Mouse (Mus musculus) cerebellum, adult 2 months (tissue): ENCODE measurements around the gene Efr3b. TPM values are rescaled to one million over a fixed set of nuclear protein-coding genes. Genes with fewer than 3 reads are reported as not detected.

ENCODE experiments used
- DNase-seq, 2 experiments: peaks; one replicate each; pipeline ENCODE4 v3.0.0; 2021
- H3K27ac ChIP-seq: fragments of 200-500 bp; 2 replicates; pipeline ENCODE4 v1.5.1; 2012; ENCODE audit warnings: low read length, control low read depth, inconsistent platforms; ENCODE audit not compliant: insufficient read depth
- H3K27me3 ChIP-seq: fragments of 200-500 bp; 2 replicates; pipeline ENCODE4 v1.6.1; 2012; ENCODE audit warnings: inconsistent platforms, mild to moderate bottlenecking, low read length, moderate library complexity; ENCODE audit not compliant: control insufficient read depth, insufficient read depth
- H3K4me1 ChIP-seq: fragments of 200-500 bp; 2 replicates; pipeline ENCODE4 v1.6.1; 2011; ENCODE audit warnings: low read length; ENCODE audit not compliant: control insufficient read depth, insufficient read depth
- H3K4me3 ChIP-seq: fragments of 200-500 bp; replicated peaks from 2 replicates; pipeline ENCODE3; 2011; ENCODE audit warnings: mild to moderate bottlenecking, low read depth, low read length, control low read depth; ENCODE audit not compliant: insufficient read depth
- CTCF ChIP-seq: fragments of 200-500 bp; IDR thresholded peaks from 2 replicates; pipeline ENCODE4 v1.5.1; 2011; ENCODE audit warnings: low read depth, mild to moderate bottlenecking, control low read depth, low read length, moderate library complexity, borderline replicate concordance; ENCODE audit not compliant: insufficient read depth
- POLR2A ChIP-seq: fragments of 200-500 bp; IDR thresholded peaks from 2 replicates; pipeline ENCODE4 v1.6.1; 2011; ENCODE audit warnings: low read length, control low read depth, borderline replicate concordance; ENCODE audit not compliant: insufficient read depth
- WGBS: fragments of 180-500 bp; shearing (Covaris S2); methylation state at CpG from one replicate; pipeline ENCODE4 v1.1.7; 2018; 5-methylcytosine and 5-hydroxymethylcytosine counted together
- polyA plus RNA-seq: library from polyadenylated mRNA; depleted of rRNA; stranded (reverse); fragments of >200 nt; gene quantifications from 2 replicates; pipeline ENCODE4 v1.2.3, GENCODE M21; 2012; rRNA removed

Efr3b gene
- polyA plus RNA-seq = 83.0 and 83.8 TPM in 2 replicates

DNA sequence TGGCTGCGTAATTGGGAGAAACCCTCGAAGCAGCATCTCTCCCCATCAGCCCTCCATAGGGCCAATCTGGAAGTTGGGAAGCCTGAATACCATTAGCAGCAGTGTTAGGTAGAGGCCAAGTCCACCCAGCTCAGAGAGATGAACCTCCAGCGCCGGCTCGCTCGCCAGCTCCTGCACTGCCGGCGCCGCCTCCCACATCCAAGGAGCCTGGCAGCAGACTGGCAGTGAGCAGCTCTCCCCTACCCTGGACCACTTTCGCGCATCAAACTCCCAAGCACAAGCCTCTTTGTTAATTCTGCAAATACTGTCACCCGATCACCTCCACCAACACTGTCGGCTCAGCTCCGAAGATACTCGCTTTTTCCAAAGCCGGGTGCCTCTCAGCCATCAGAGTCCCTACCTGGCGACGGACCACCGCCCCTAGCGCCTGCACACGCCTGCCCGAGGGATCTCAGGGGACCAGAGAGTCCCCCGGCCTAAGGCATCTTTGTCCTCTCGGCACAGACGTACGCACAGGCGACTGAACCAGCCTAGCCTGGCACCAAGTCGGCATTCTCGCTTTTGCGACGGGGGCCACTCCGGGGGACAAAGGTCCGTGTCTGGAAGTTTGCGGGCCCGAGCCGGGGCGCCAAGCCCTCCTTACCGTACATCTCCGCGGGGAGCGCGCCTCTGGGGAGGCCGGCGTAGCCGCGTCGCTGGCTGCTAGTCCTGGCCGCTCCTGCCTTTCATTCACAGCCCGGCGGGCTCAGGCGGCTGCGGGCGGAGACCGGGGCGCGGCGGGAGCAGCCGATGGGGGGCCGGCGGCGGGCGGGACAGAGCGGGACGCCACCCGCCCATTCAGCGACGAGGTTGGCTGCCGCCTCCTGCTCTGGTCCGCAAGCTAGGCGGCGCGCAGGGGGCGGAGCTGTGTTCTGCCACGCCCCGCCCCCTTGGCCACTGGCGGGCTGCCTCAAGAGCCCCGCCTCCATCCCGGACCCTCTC lies at the start of gene Efr3b:
TSS of gene Efr3b (minus strand) at position 855 of the 981 bp plus-strand sequence.
- H3K4me3 ChIP-seq = peak within 1 kb of the TSS; percentile 83
- peak within 1 kb of the TSS; percentile 65 for H3K27ac ChIP-seq
- H3K27me3 ChIP-seq = no peaks in the 10 kb centered on the region
- WGBS = under 1% methylated on average over 72 of the region's 78 CpGs
- TF ChIP-seq POLR2A (peak; percentile 29; the same call in 1 of the 2 replicates), CTCF (no peak)
- H3K4me1 ChIP-seq = peaks cover 10% of the 10 kb centered on the region
- DNase-seq = peak; percentile 88 to 89

- Histone ChIP-seq H3K27ac (no peak overlapping the region; the same call in 1 of the 2 replicates), H3K4me1 (peaks cover 6% of the 10 kb centered on the region), H3K4me3 (peak overlapping the region; percentile 37), H3K27me3 (no peaks in the 10 kb centered on the region)
- DNase-seq = no peak
- 18% methylated on average over 8 of the region's 8 CpGs for WGBS
- TF ChIP-seq CTCF = no peak
- no peak for TF ChIP-seq POLR2A
Measured at GRCm38 (mm10) chr12:4083441-4083840, 44.7 kb upstream of the Efr3b start.

- Histone ChIP-seq H3K27ac (peak within 1 kb of the TSS; percentile 99), H3K27me3 (no peaks in the 10 kb centered on the region), H3K4me3 (peak within 1 kb of the TSS; percentile 82), H3K4me1 (peaks cover 6% of the 10 kb centered on the region)
- WGBS = 4% methylated on average over 59 of the region's 59 CpGs
- peak; percentile 88 for TF ChIP-seq POLR2A
- no peak for TF ChIP-seq CTCF
- DNase-seq = peak; percentile 96 to 99
Measured at GRCm38 (mm10) chr12:4082132-4083001, 43.7 kb upstream of the Efr3b start, which contains the start of gene Dnajc27. Gene Dnajc27 (plus strand): TSS chr12:4082583.

GRCm38 (mm10) chr12:4080311-4080710 lies 41.6 kb upstream of the Efr3b start:
- H3K27me3 ChIP-seq = no peaks in the 10 kb centered on the region
- peaks cover 3% of the 10 kb centered on the region; the same call in 1 of the 2 replicates for H3K4me1 ChIP-seq
- DNase-seq = peak; percentile 73 to 87
- WGBS = 0% methylated on average over 2 of the region's 2 CpGs
- no peak overlapping the region for H3K4me3 ChIP-seq
- 0 out of 2 replicates have a peak overlapping the region, but pooled peaks have one; percentile 26 for H3K27ac ChIP-seq
- peak; percentile 61 for TF ChIP-seq CTCF
- no peak for TF ChIP-seq POLR2A

DNA sequence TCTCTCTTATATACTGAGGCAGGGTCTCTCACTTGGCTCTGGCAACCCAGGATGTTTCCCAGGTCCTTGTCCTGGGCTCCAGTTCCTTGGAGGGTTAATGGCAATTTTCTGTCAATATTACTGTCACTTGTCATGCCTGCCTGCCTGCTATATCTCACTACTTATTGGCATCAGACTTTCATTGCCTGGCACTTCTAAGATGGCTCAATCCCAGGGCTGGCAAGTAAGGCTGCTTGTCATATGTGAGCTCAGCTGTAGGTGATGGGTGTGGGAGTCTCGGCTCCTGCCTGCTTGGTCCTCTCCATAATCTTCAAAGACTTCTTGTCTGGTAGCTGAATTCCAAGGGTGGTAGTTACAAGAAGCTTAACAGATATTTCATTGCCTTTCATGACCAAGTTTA lies 39.4 kb upstream of the Efr3b start:
- H3K4me1 ChIP-seq = no peaks in the 10 kb centered on the region
- WGBS = 22% methylated on average over 1 of the region's 1 CpGs
- H3K27me3 ChIP-seq = no peaks in the 10 kb centered on the region
- TF ChIP-seq POLR2A = no peak
- TF ChIP-seq CTCF = no peak
- DNase-seq = no peak
- H3K4me3 ChIP-seq = no peak overlapping the region
- no peak overlapping the region for H3K27ac ChIP-seq

GRCm38 (mm10) chr12:4076383-4076782 lies 37.7 kb upstream of the Efr3b start:
- H3K27me3 ChIP-seq = no peaks in the 10 kb centered on the region
- H3K4me3 ChIP-seq = no peak overlapping the region
- H3K4me1 ChIP-seq = no peaks in the 10 kb centered on the region
- H3K27ac ChIP-seq = no peak overlapping the region
- DNase-seq = no peak
- no peak for TF ChIP-seq CTCF
- TF ChIP-seq POLR2A = no peak

DNA sequence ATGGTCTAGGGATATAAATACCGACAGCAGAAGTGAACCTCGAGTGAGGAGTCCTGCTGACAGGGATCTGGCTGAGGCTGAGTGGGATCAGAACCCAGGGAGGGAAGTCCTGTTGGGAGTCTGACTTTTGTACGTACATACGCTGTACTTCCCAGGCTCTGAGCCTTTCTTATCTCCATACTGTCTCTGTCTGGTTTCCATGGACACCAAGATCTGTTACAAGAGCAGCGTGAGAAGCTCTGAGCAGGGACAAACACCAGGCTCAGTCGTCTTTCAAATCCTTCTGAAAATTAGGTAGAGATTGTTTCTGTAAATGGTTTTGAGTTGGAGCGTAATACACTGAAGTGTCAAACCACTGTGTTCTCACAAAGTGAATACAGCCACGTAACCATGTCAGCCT lies 36.7 kb upstream of the Efr3b start:
- no peak overlapping the region for H3K27ac ChIP-seq
- no peak for DNase-seq
- 61% methylated on average over 8 of the region's 8 CpGs for WGBS
- no peaks in the 10 kb centered on the region for H3K27me3 ChIP-seq
- no peaks in the 10 kb centered on the region for H3K4me1 ChIP-seq
- TF ChIP-seq POLR2A = no peak
- TF ChIP-seq CTCF = no peak
- H3K4me3 ChIP-seq = no peak overlapping the region
